Mouse (Mus musculus) lung, adult 18-20 months (tissue): ENCODE measurements at regions not wholly inside any gene's neighbourhood (a gene's known extent, or its start where the extent isn't known, plus 50 kb on each side); places are given as distances from the start of the nearest gene placed in this dataset.
A peak's percentile ranks its signal among the peaks of the same experiment; 100 is the strongest.

Source experiments
- DNase-seq, 2 experiments: peaks; one replicate each; pipeline ENCODE4 v3.0.0; 2022; ENCODE audit warnings: mixed read lengths in 2 of 2

- DNase-seq, result no peak
Observed at GRCm38 (mm10) chrX:143462632-143463031, 55.8 kb upstream of the Pak3 start.

GRCm38 (mm10) chrX:143448636-143449346, 54.7 kb upstream of the Chrdl1 start:
- peak in 1 of 2 experiments; percentile 1 for DNase-seq

GRCm38 (mm10) chrX:143444581-143444980, 50.5 kb upstream of the Chrdl1 start:
- peak in 1 of 2 experiments; percentile 7 for DNase-seq
